Mouse (Mus musculus): ENCODE measurements around the gene Hmgcs2. TPM values are rescaled to one million over a fixed set of nuclear protein-coding genes. Genes with fewer than 3 reads are reported as not detected.

Hmgcs2 gene
- polyA plus RNA-seq, 1 experiment from 2014 or later = 4.0 TPM

GRCm38 (mm10) chr3:98254656-98255583 lies 25.3 kb upstream of the Hmgcs2 start:
- WGBS = 90% methylated on average over 8 of the region's 8 CpGs

GRCm38 (mm10) chr3:98258723-98259122 lies 21.5 kb upstream of the Hmgcs2 start:
- WGBS = 89% methylated on average over 4 of the region's 4 CpGs
- no peak overlapping the region for H3K27ac ChIP-seq
- no peak for ATAC-seq (ENCODE audit: low FRiP score)
- H3K4me2 ChIP-seq (replicated peaks) = no peak overlapping the region
- H3K9ac ChIP-seq = no peak overlapping the region
- H3K4me3 ChIP-seq = no peak overlapping the region
- H3K27me3 ChIP-seq = no peaks in the 10 kb centered on the region
- H3K36me3 ChIP-seq = no peaks in the 10 kb centered on the region
- no peaks in the 10 kb centered on the region for H3K9me3 ChIP-seq (replicated peaks)
- H3K4me1 ChIP-seq = no peaks in the 10 kb centered on the region

More at GRCm38 (mm10) chr3:98254656-98255583, 25.3 kb upstream of the Hmgcs2 start:
- no peaks in the 10 kb centered on the region for H3K4me1 ChIP-seq
- no peak for ATAC-seq (ENCODE audit: low FRiP score)
- no peaks in the 10 kb centered on the region for H3K27me3 ChIP-seq
- H3K9me3 ChIP-seq (replicated peaks) = no peaks in the 10 kb centered on the region
- H3K4me3 ChIP-seq = no peak overlapping the region
- no peak overlapping the region for H3K27ac ChIP-seq
- no peaks in the 10 kb centered on the region for H3K36me3 ChIP-seq
- H3K9ac ChIP-seq = no peak overlapping the region
- H3K4me2 ChIP-seq (replicated peaks) = no peak overlapping the region

GRCm38 (mm10) chr3:98259271-98259751 lies 20.9 kb upstream of the Hmgcs2 start:
- no peaks in the 10 kb centered on the region for H3K36me3 ChIP-seq
- H3K4me3 ChIP-seq = no peak overlapping the region
- H3K27me3 ChIP-seq = no peaks in the 10 kb centered on the region
- no peak overlapping the region for H3K9ac ChIP-seq
- no peak overlapping the region for H3K27ac ChIP-seq
- H3K4me1 ChIP-seq = no peaks in the 10 kb centered on the region
- H3K4me2 ChIP-seq (replicated peaks) = no peak overlapping the region
- no peak for ATAC-seq (ENCODE audit: low FRiP score)
- H3K9me3 ChIP-seq (replicated peaks) = no peaks in the 10 kb centered on the region
- WGBS = 94% methylated on average over 5 of the region's 5 CpGs

GRCm38 (mm10) chr3:98260534-98260933 lies 19.7 kb upstream of the Hmgcs2 start:
- no peak overlapping the region for H3K4me2 ChIP-seq (replicated peaks)
- H3K4me3 ChIP-seq = no peak overlapping the region
- WGBS = 90% methylated on average over 3 of the region's 3 CpGs
- no peaks in the 10 kb centered on the region for H3K27me3 ChIP-seq
- no peaks in the 10 kb centered on the region for H3K4me1 ChIP-seq
- no peaks in the 10 kb centered on the region for H3K9me3 ChIP-seq (replicated peaks)
- H3K36me3 ChIP-seq = no peaks in the 10 kb centered on the region
- H3K27ac ChIP-seq = no peak overlapping the region
- H3K9ac ChIP-seq = no peak overlapping the region
- ATAC-seq (ENCODE audit: low FRiP score) = no peak

DNA sequence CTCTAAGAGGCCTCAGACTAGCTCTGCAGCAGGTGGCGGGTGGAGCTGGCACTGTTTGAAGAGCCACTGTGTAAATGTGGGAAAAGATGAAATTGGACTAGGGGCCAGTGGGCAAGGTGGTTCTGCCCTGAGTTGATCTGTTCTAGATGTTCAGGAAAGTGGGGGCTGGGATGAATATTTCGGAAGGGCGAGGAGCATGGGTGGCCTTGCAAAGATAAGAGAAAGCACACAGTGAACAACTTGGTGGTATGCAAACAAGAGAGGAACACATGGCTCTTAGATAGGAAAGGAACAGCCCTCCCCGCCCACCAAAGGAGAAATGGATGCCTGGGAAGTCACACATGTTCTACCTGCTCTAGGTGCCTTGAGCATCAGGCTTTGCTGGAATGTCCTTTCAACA lies 18.8 kb upstream of the Hmgcs2 start:
- no peak overlapping the region for H3K27ac ChIP-seq
- no peak overlapping the region for H3K4me2 ChIP-seq (replicated peaks)
- H3K36me3 ChIP-seq = no peaks in the 10 kb centered on the region
- WGBS = 91% methylated on average over 4 of the region's 4 CpGs
- H3K4me3 ChIP-seq = no peak overlapping the region
- H3K9ac ChIP-seq = no peak overlapping the region
- H3K4me1 ChIP-seq = peaks cover 2% of the 10 kb centered on the region; the same call in 1 of the 2 replicates
- no peak for ATAC-seq (ENCODE audit: low FRiP score)
- no peaks in the 10 kb centered on the region for H3K9me3 ChIP-seq (replicated peaks)
- H3K27me3 ChIP-seq = no peaks in the 10 kb centered on the region

- no peak overlapping the region for H3K27ac ChIP-seq
- WGBS = 97% methylated on average over 2 of the region's 2 CpGs
- no peak overlapping the region for H3K9ac ChIP-seq
- no peak overlapping the region for H3K4me3 ChIP-seq
- no peaks in the 10 kb centered on the region for H3K9me3 ChIP-seq (replicated peaks)
- H3K4me1 ChIP-seq = peaks cover 6% of the 10 kb centered on the region; the same call in 1 of the 2 replicates
- H3K4me2 ChIP-seq (replicated peaks) = no peak overlapping the region
- ATAC-seq (ENCODE audit: low FRiP score) = no peak
- no peaks in the 10 kb centered on the region for H3K27me3 ChIP-seq
- H3K36me3 ChIP-seq = no peaks in the 10 kb centered on the region
Observed at GRCm38 (mm10) chr3:98262133-98262532, 18.1 kb upstream of the Hmgcs2 start.

DNA sequence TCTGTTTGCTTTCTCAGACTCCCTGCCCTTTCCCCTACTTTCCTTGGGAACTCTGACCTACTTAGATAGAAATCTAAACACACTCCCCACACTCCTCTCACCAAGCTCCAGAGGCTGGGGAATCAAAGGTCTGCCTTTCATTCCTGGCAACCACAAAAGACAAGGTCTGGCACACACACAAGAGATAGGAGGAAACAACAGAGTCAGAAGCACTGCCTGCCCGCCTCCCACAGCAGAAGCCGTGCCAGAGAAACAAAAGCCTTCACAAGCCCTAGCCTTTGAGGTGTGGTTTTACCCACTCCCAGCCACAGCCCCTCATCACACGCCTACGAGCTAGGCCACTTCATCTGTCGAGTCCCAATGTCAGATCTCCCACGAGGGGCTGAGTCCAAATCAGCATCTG lies 13.0 kb upstream of the Hmgcs2 start:
- H3K27ac ChIP-seq = no peak overlapping the region

DNA sequence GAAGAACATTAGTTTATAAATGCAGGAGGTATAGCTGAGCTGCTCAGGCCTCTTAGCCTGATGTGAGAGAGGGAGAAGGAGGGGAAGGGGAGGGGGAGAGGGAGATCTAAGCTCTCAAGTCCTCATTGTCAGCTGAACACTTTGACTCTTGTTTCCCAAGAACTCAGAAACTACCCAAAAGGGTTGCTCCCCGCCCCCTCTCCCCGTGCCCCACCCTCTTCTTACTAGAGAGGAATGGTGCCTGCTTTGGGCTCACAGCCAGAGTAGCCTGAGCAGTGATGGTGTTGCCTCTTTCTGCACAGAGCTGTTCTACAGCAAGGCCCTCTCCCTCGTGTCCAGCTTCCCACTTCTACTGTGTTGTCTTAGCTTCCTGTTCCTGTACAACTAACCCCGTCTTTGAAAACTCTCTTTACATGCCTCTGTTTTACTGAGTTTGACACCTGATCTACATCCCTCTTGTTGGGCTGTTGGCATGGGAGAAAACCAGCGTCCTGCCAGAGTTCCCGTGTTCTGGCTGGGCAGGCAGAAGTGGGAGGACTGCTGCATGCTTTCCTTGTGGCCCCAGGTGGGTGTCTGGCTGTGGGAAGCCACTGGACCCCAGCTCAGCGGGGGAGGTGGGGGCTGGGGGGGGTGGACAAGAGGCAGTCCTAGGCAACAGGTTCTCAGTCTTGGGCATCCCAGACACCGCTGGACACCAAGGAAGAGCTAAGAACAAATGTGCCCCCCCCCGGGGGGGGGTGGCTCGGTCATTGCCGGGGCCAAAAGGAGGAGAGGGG lies 6.4 kb upstream of the Hmgcs2 start:
- H3K27ac ChIP-seq = no peak overlapping the region
- peak; percentile 29; the same call in 1 of the 2 replicates for ATAC-seq (ENCODE audit: low FRiP score)
- WGBS = 55% methylated on average over 11 of the region's 11 CpGs

More for the DNA sequence above, 13.0 kb upstream of the Hmgcs2 start:
- Histone ChIP-seq H3K9me3 (replicated peaks) (no peaks in the 10 kb centered on the region), H3K4me2 (replicated peaks) (no peak overlapping the region), H3K9ac (no peak overlapping the region), H3K4me1 (peaks cover 9% of the 10 kb centered on the region; the same call in 1 of the 2 replicates), H3K36me3 (no peaks in the 10 kb centered on the region), H3K4me3 (no peak overlapping the region), H3K27me3 (no peaks in the 10 kb centered on the region)
- 19% methylated on average over 6 of the region's 6 CpGs for WGBS
- peak; percentile 50; the same call in 1 of the 2 replicates for ATAC-seq (ENCODE audit: low FRiP score)

DNA sequence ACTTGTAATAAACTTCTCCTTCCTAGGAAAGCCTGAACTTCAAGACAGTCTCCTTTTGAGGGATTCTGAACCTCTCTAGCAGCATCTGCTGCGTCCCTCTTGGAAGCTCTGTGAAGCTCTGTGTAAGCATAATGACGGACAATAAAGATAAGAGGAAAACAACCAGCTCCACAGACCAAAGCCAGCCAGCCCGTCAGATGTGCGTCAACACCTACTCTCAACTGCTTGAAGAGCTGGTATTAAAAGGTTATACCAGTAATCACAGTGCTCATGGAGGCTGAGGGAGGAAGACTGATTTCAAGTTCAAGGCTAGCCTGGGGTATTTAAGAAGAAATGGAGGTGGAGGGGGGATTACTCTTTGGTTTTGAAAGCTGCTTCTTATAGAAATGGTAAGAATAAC lies 553 bp upstream of the Hmgcs2 start:
- 83% methylated on average over 4 of the region's 4 CpGs for WGBS
- no peak overlapping the region for H3K27ac ChIP-seq

More for the DNA sequence above, 6.4 kb upstream of the Hmgcs2 start:
- no peaks in the 10 kb centered on the region for H3K9me3 ChIP-seq (replicated peaks)
- H3K4me2 ChIP-seq (replicated peaks) = no peak overlapping the region
- no peaks in the 10 kb centered on the region for H3K4me1 ChIP-seq
- no peak overlapping the region for H3K4me3 ChIP-seq
- no peak overlapping the region for H3K9ac ChIP-seq
- no peaks in the 10 kb centered on the region for H3K36me3 ChIP-seq
- H3K27me3 ChIP-seq = no peaks in the 10 kb centered on the region

DNA sequence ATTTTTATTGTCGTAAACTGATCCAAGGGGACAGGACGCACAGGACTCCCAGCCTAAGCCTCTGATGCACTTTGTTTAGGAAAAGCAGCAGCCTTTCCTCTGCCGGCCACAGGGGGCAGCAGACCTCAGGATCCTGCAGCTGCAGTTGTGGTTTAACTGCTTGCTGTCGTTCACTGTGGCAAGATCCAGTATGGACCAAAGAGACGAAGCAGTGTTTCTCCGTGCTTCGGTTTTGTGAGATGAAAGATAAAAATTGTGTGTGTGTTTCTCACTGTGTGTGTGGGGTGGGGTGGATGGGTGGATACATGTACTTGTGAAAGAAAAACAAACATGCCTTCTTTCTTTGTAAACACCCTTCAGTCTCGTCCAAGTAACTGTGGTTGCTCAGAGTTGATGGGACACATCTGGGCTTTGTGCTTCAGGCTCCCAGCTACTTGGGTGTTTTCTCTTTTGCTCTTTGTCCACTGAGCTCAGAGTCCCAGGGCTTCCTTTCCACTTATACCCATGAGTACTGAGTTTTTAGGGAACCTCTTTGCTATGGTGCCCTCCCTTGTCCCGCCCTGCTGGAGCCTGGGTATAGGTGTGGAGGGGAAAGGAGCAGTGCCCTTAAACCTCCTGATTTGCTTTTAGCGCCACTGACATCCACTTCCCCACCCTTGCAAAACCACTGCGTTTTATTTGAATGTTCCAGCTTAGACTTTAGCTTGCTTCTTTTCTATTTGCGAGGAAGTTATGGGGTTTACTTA lies 871 bp downstream of the Hmgcs2 start:
- Histone ChIP-seq H3K4me2 (replicated peaks) (no peak overlapping the region), H3K9me3 (replicated peaks) (no peaks in the 10 kb centered on the region), H3K36me3 (no peaks in the 10 kb centered on the region), H3K4me1 (0 out of 2 replicates have a peak, but pooled peaks cover 3% of the 10 kb centered on the region), H3K27ac (no peak overlapping the region), H3K27me3 (no peaks in the 10 kb centered on the region), H3K4me3 (no peak overlapping the region), H3K9ac (no peak overlapping the region)
- ATAC-seq (ENCODE audit: low FRiP score) = peak; percentile 71
- WGBS = 42% methylated on average over 12 of the region's 12 CpGs

More for the DNA sequence above, 553 bp upstream of the Hmgcs2 start:
- Histone ChIP-seq H3K9ac (no peak overlapping the region), H3K27me3 (no peaks in the 10 kb centered on the region), H3K4me1 (0 out of 2 replicates have a peak, but pooled peaks cover 3% of the 10 kb centered on the region), H3K4me3 (no peak overlapping the region), H3K36me3 (no peaks in the 10 kb centered on the region), H3K4me2 (replicated peaks) (no peak overlapping the region), H3K9me3 (replicated peaks) (no peaks in the 10 kb centered on the region)
- ATAC-seq (ENCODE audit: low FRiP score) = no peak

DNA sequence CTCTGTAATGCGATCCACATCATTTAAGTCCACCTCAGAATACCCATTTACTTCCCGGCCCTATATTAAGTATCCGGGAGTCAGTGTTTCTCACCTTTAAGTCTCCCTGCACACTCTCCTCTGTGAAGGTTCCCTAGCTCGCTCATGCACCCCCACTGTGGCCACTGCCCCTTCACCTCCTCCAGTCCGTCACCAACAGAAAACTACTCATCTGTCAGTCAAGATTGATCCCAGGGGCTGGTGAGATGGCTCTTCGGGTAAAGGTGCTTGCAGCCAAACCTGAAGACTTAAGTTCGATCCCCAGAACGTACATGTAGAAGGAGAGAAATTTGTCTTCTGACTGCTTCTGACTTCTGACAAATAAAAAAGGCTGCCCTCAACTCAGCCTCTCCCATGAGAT lies 2.2 kb downstream of the Hmgcs2 start:
- Histone ChIP-seq H3K27ac (no peak overlapping the region), H3K4me2 (replicated peaks) (no peak overlapping the region), H3K36me3 (no peaks in the 10 kb centered on the region), H3K4me3 (no peak overlapping the region), H3K9me3 (replicated peaks) (no peaks in the 10 kb centered on the region; the same call in 1 of the 2 replicates), H3K4me1 (0 out of 2 replicates have a peak, but pooled peaks cover 3% of the 10 kb centered on the region), H3K27me3 (no peaks in the 10 kb centered on the region), H3K9ac (no peak overlapping the region)
- no peak for ATAC-seq (ENCODE audit: low FRiP score)
- WGBS = 92% methylated on average over 8 of the region's 8 CpGs

All from hindbrain, embryonic 12.5 days (tissue).